ENCODE assay signal across 13 mouse cellular contexts in genomic region chr7:96654206-96654605, GRCm38 (mm10).
DNase-seq lines count a peak whose midpoint lies in the region; ATAC-seq and TF ChIP-seq lines count a peak whose summit lies in the region.
"Had no signal": no experiment of that assay in that cellular context is flagged by ENCODE, and none has a peak within 500 bp of the region (broad histone marks: within the 10 kb centered on the region; RNA-seq: fewer than 3 reads in every experiment).

No protein-coding gene starts in this region.

- H3K4me2 ChIP-seq in midbrain, postnatal 0 days (ENCODE audit: low read depth, low read length, poor library complexity, severe bottlenecking), result no peak overlapping the region
- H3K4me2 ChIP-seq in midbrain, embryonic 11.5 days, result no peak overlapping the region
- H3K4me2 ChIP-seq: liver, embryonic 15.5 days had no signal

- TF ChIP-seq RAD21 in MEL (IDR thresholded peaks at IDR 0.05; ENCODE audit: low read depth, low read length), result no peak

- 0 out of 2 replicates have a peak, but pooled peaks have one; percentile 10 for TF ChIP-seq CTCF in heart, adult 2 months (IDR thresholded peaks at IDR 0.05)
- TF ChIP-seq CTCF in midbrain, postnatal 0 days (IDR thresholded peaks at IDR 0.05), result peak; percentile 18; the same call in 1 of the 2 replicates
- peak in 2 of 3 experiments; percentile 34; a peak in 5 of 6 replicates for TF ChIP-seq CTCF in MEL (IDR thresholded peaks at IDR 0.05 in 2 of 3, conservative IDR thresholded peaks at IDR 0.05 in 1 of 3; ENCODE audit: control insufficient read depth in 1 of 3, insufficient read depth in 1 of 3, low read depth in 2 of 3, low read length in 3 of 3, poor library complexity in 1 of 3, severe bottlenecking in 1 of 3)

- 0 out of 2 replicates have a peak, but pooled peaks cover 2% of the 10 kb centered on the region for H3K27me3 ChIP-seq in heart, adult 2 months (ENCODE audit: control insufficient read depth, insufficient read depth, low read length)
- H3K27me3 ChIP-seq in heart, embryonic 10.5 days (ENCODE audit: insufficient read depth, poor library complexity, severe bottlenecking), result peaks cover 95% of the 10 kb centered on the region
- H3K27me3 ChIP-seq in midbrain, postnatal 0 days (ENCODE audit: insufficient read depth, low read length), result peaks cover 5% of the 10 kb centered on the region; the same call in 1 of the 2 replicates
- peaks cover 29% of the 10 kb centered on the region; the same call in 1 of the 2 replicates for H3K27me3 ChIP-seq in midbrain, embryonic 11.5 days (ENCODE audit: control insufficient read depth, insufficient read depth, low read length)
- peaks cover 0 to under 1% of the 10 kb centered on the region in 2 experiments; a peak in 2 of 4 replicates for H3K27me3 ChIP-seq in MEL (ENCODE audit: control insufficient read depth in 1 of 2, insufficient read depth in 2 of 2, low read length in 2 of 2)
- H3K27me3 ChIP-seq: liver, embryonic 15.5 days had no signal

- no peak for TF ChIP-seq EP300 in heart, adult 2 months (IDR thresholded peaks at IDR 0.05; ENCODE audit: insufficient read depth, low read depth, low read length)
- no peak for TF ChIP-seq EP300 in MEL (IDR thresholded peaks at IDR 0.05; ENCODE audit: low read depth in 1 of 2, low read length in 2 of 2)

- TF ChIP-seq POLR2A in heart, adult 2 months (IDR thresholded peaks at IDR 0.05; ENCODE audit: insufficient read depth, low read depth, low read length), result no peak
- no peak for TF ChIP-seq POLR2A in MEL (IDR thresholded peaks at IDR 0.05; ENCODE audit: control insufficient read depth in 1 of 2, insufficient read depth in 1 of 2, low read depth in 1 of 2, low read length in 2 of 2, poor library complexity in 1 of 2)

- H3K4me3 ChIP-seq in heart, adult 2 months, result no peak overlapping the region
- H3K4me3 ChIP-seq in heart, embryonic 10.5 days, result no peak overlapping the region
- H3K4me3 ChIP-seq in midbrain, postnatal 0 days (ENCODE audit: low read depth, low read length), result no peak overlapping the region
- no peak overlapping the region for H3K4me3 ChIP-seq in midbrain, embryonic 11.5 days (ENCODE audit: low read depth, low read length)
- no peak overlapping the region for H3K4me3 ChIP-seq in MEL (ENCODE audit: control insufficient read depth in 1 of 2, insufficient read depth in 1 of 2, low read depth in 2 of 2, low read length in 2 of 2)
- H3K4me3 ChIP-seq: liver, embryonic 15.5 days; megakaryocyte, embryonic 14.5 days had no signal

- no peaks in the 10 kb centered on the region for H3K9me3 ChIP-seq in heart, embryonic 10.5 days
- H3K9me3 ChIP-seq in midbrain, postnatal 0 days (ENCODE audit: low read length), result no peaks in the 10 kb centered on the region
- no peaks in the 10 kb centered on the region for H3K9me3 ChIP-seq in midbrain, embryonic 11.5 days (ENCODE audit: control insufficient read depth, low read length)
- no peaks in the 10 kb centered on the region for H3K9me3 ChIP-seq in MEL (replicated peaks; ENCODE audit: insufficient read depth, low read length)
- H3K9me3 ChIP-seq: liver, embryonic 15.5 days; megakaryocyte, embryonic 14.5 days had no signal

- no peaks in the 10 kb centered on the region for H3K36me3 ChIP-seq in heart, adult 2 months (ENCODE audit: control insufficient read depth, insufficient read depth, low read length)
- H3K36me3 ChIP-seq in heart, embryonic 10.5 days, result no peaks in the 10 kb centered on the region
- no peaks in the 10 kb centered on the region for H3K36me3 ChIP-seq in midbrain, postnatal 0 days (ENCODE audit: insufficient read depth, low read length)
- H3K36me3 ChIP-seq in midbrain, embryonic 11.5 days (ENCODE audit: control insufficient read depth, insufficient read depth, low read length), result no peaks in the 10 kb centered on the region
- no peaks in the 10 kb centered on the region for H3K36me3 ChIP-seq in MEL (ENCODE audit: control insufficient read depth in 1 of 2, insufficient read depth in 2 of 2, low read length in 2 of 2)
- H3K36me3 ChIP-seq: liver, embryonic 15.5 days had no signal

- no peak for ATAC-seq in midbrain, postnatal 0 days (ENCODE audit: low FRiP score)
- no peak for ATAC-seq in midbrain, embryonic 11.5 days (ENCODE audit: low FRiP score)
- 0 out of 2 replicates have a peak, but pooled peaks have one; percentile 37 for ATAC-seq in megakaryocyte progenitor cell, adult 5-6 weeks (replicated peaks; ENCODE audit: poor library complexity)
- ATAC-seq in erythroblast, adult 5-6 weeks (replicated peaks; ENCODE audit: low FRiP score, poor library complexity, severe bottlenecking), result no peak

- H3K79me2 ChIP-seq in heart, adult 2 months (replicated peaks; ENCODE audit: control insufficient read depth, insufficient read depth, low read length), result no peaks in the 10 kb centered on the region
- no peaks in the 10 kb centered on the region for H3K79me2 ChIP-seq in MEL (ENCODE audit: control insufficient read depth, insufficient read depth, low read length, poor library complexity)

- WGBS in heart, adult 2 months, result 74% methylated on average over 2 of the region's 2 CpGs
- WGBS in heart, embryonic 10.5 days, result 56% methylated on average over 2 of the region's 2 CpGs
- 59% methylated on average over 2 of the region's 2 CpGs for WGBS in midbrain, postnatal 0 days
- WGBS in midbrain, embryonic 11.5 days, result 40% methylated on average over 2 of the region's 2 CpGs

- H3K4me1 ChIP-seq in heart, adult 2 months (ENCODE audit: control insufficient read depth, insufficient read depth, low read length), result no peaks in the 10 kb centered on the region
- H3K4me1 ChIP-seq in heart, embryonic 10.5 days, result peaks cover 85% of the 10 kb centered on the region
- peaks cover 8% of the 10 kb centered on the region for H3K4me1 ChIP-seq in midbrain, postnatal 0 days (ENCODE audit: insufficient read depth, low read length)
- peaks cover 43% of the 10 kb centered on the region for H3K4me1 ChIP-seq in midbrain, embryonic 11.5 days (ENCODE audit: control insufficient read depth, insufficient read depth, low read length)
- H3K4me1 ChIP-seq in MEL (ENCODE audit: control insufficient read depth in 1 of 2, insufficient read depth in 2 of 2, low read length in 2 of 2), result no peaks in the 10 kb centered on the region
- H3K4me1 ChIP-seq: liver, embryonic 15.5 days had no signal

- H3K27ac ChIP-seq in heart, adult 2 months, result no peak overlapping the region
- no peak overlapping the region for H3K27ac ChIP-seq in heart, embryonic 10.5 days
- no peak overlapping the region for H3K27ac ChIP-seq in midbrain, postnatal 0 days (ENCODE audit: low read depth, low read length)
- no peak overlapping the region for H3K27ac ChIP-seq in midbrain, embryonic 11.5 days (ENCODE audit: low read depth, low read length)
- no peak overlapping the region for H3K27ac ChIP-seq in MEL (ENCODE audit: control insufficient read depth, low read depth, low read length)
- H3K27ac ChIP-seq: liver, embryonic 15.5 days had no signal

- intact Hi-C loops in heart, adult 2 months (cut with DNase I), result no loop called here

- no peak for DNase-seq in heart, adult 2 months
- no peak for DNase-seq in heart, embryonic 10.5 days (ENCODE audit: low spot score)
- no peak for DNase-seq in midbrain, postnatal 0 days (ENCODE audit: low spot score)
- no peak for DNase-seq in midbrain, embryonic 11.5 days (ENCODE audit: low spot score, missing footprints)
- DNase-seq in MEL (ENCODE audit: low read depth, low spot score), result no peak
- no peak for DNase-seq in lung, postnatal 14 days
- DNase-seq: cerebellum, adult 18-20 months; kidney, adult 8-10 months; thymus, adult 2 months had no signal

- no peak overlapping the region for H3K9ac ChIP-seq in heart, adult 2 months (ENCODE audit: low read depth, low read length)
- H3K9ac ChIP-seq in midbrain, postnatal 0 days (replicated peaks; ENCODE audit: low read length, poor library complexity, severe bottlenecking), result no peak overlapping the region
- no peak overlapping the region for H3K9ac ChIP-seq in midbrain, embryonic 11.5 days (ENCODE audit: low read length)
- H3K9ac ChIP-seq in MEL (ENCODE audit: control insufficient read depth, low read depth, low read length, poor library complexity, severe bottlenecking), result no peak overlapping the region
- H3K9ac ChIP-seq: liver, embryonic 15.5 days had no signal

TF ChIP-seq in MEL, 35 proteins besides CTCF, POLR2A, EP300 and RAD21:
- no peak for TF ChIP-seq CHD1 (IDR thresholded peaks at IDR 0.05; ENCODE audit: low read depth, low read length)
- no peak for TF ChIP-seq TBP (IDR thresholded peaks at IDR 0.05; ENCODE audit: low read depth, low read length)
- TF ChIP-seq GATA1 (IDR thresholded peaks at IDR 0.05; ENCODE audit: low read depth, low read length), result no peak
- TF ChIP-seq TCF12 (IDR thresholded peaks at IDR 0.05; ENCODE audit: low read depth, low read length), result no peak
- no peak for TF ChIP-seq NRF1 (IDR thresholded peaks at IDR 0.05; ENCODE audit: insufficient read depth, low read depth, low read length, poor library complexity, severe bottlenecking)
- no peak for TF ChIP-seq JUND (IDR thresholded peaks at IDR 0.05; ENCODE audit: low read depth, low read length)
- no peak for TF ChIP-seq SMC3 (IDR thresholded peaks at IDR 0.05; ENCODE audit: low read depth, low read length)
- TF ChIP-seq HCFC1 (IDR thresholded peaks at IDR 0.05; ENCODE audit: low read depth, low read length), result no peak
